Mouse (Mus musculus): Measurements from ENCODE around the gene Nat10. TPM values are rescaled to one million over a fixed set of nuclear protein-coding genes. Genes with fewer than 3 reads are reported as not detected.
A peak's percentile ranks its signal among the peaks of the same experiment; 100 is the strongest.

Nat10 gene
- polyA plus RNA-seq, 1 experiment from 2014 or later: 26.9 TPM

DNA sequence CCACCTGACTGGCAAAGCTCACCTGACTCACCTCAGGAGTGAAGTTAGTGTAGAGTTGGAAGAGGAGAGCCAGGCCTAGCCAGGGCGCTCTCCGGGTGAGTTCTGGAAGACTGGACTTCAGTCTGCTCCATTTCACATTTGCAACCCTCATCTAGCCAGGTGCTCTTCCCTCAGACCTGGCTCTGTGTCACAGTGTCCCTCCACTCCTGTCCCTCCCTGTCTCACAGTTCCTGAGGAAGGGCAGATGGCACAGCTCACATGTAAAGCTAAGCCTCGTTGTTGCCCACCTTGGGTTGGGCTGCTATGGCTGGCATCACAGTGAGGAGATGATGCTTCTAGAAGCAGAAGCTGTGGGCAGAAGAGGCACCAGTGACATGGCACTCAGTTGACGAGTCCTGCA is 55.2 kb downstream of the Nat10 start:
- Histone ChIP-seq H3K4me2 (ENCODE audit: low read length) (no peak overlapping the region), H3K4me3 (replicated peaks; ENCODE audit: low read length) (no peak overlapping the region), H3K27me3 (replicated peaks; ENCODE audit: control insufficient read depth, insufficient read depth, low read length) (no peaks in the 10 kb centered on the region), H3K4me1 (replicated peaks; ENCODE audit: control insufficient read depth, insufficient read depth, low read length) (peaks cover 10% of the 10 kb centered on the region), H3K27ac (ENCODE audit: low read length) (no peak overlapping the region), H3K9me3 (ENCODE audit: control insufficient read depth, low read length) (no peaks in the 10 kb centered on the region), H3K9ac (replicated peaks; ENCODE audit: low read depth, low read length) (no peak overlapping the region), H3K36me3 (ENCODE audit: control insufficient read depth, insufficient read depth) (no peaks in the 10 kb centered on the region)
- 0 out of 2 replicates have a peak, but pooled peaks have one; percentile 4 for ATAC-seq
- 75% methylated on average over 4 of the region's 4 CpGs for WGBS

- H3K36me3 ChIP-seq (ENCODE audit: control insufficient read depth, insufficient read depth): no peaks in the 10 kb centered on the region
- WGBS: 72% methylated on average over 4 of the region's 4 CpGs
- H3K9ac ChIP-seq (replicated peaks; ENCODE audit: low read depth, low read length): no peak overlapping the region
- no peak overlapping the region for H3K4me2 ChIP-seq (ENCODE audit: low read length)
- no peaks in the 10 kb centered on the region for H3K27me3 ChIP-seq (replicated peaks; ENCODE audit: control insufficient read depth, insufficient read depth, low read length)
- H3K27ac ChIP-seq (ENCODE audit: low read length): no peak overlapping the region
- no peaks in the 10 kb centered on the region for H3K9me3 ChIP-seq (ENCODE audit: control insufficient read depth, low read length)
- no peak overlapping the region for H3K4me3 ChIP-seq (replicated peaks; ENCODE audit: low read length)
- H3K4me1 ChIP-seq (replicated peaks; ENCODE audit: control insufficient read depth, insufficient read depth, low read length): peaks cover 10% of the 10 kb centered on the region
- no peak for ATAC-seq
Observed at GRCm38 (mm10) chr2:103703865-103704264, 57.2 kb downstream of the Nat10 start.

- no peak overlapping the region for H3K4me3 ChIP-seq (replicated peaks; ENCODE audit: low read length)
- H3K27me3 ChIP-seq (replicated peaks; ENCODE audit: control insufficient read depth, insufficient read depth, low read length): no peaks in the 10 kb centered on the region
- H3K36me3 ChIP-seq (ENCODE audit: control insufficient read depth, insufficient read depth): no peaks in the 10 kb centered on the region
- H3K27ac ChIP-seq (ENCODE audit: low read length): no peak overlapping the region
- no peak overlapping the region for H3K9ac ChIP-seq (replicated peaks; ENCODE audit: low read depth, low read length)
- H3K4me1 ChIP-seq (replicated peaks; ENCODE audit: control insufficient read depth, insufficient read depth, low read length): peaks cover 10% of the 10 kb centered on the region
- WGBS: 80% methylated on average over 10 of the region's 10 CpGs
- H3K9me3 ChIP-seq (ENCODE audit: control insufficient read depth, low read length): no peaks in the 10 kb centered on the region
- H3K4me2 ChIP-seq (ENCODE audit: low read length): no peak overlapping the region
- no peak for ATAC-seq
Observed at GRCm38 (mm10) chr2:103703336-103703735, 57.7 kb downstream of the Nat10 start.

DNA sequence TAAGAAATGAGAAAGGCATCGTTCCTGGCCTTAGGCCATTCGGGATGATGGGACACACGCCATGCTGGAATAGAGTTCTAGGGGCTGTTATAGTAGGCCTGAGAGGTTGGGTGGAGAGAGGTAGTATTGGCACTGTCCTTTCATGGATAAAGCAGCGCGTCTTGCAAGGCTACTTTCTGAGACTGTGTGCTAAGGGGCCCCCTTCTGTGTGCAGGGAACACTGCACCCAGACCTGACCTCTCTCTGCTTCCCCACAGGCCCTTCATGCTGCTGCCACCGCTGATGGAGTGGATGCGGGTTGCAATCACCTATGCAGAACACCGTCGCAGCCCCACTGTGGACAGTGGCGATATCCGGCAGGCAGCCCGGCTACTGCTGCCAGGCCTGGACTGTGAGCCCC is 60.6 kb downstream of the Nat10 start:
- H3K27me3 ChIP-seq (replicated peaks; ENCODE audit: control insufficient read depth, insufficient read depth, low read length): no peaks in the 10 kb centered on the region
- no peaks in the 10 kb centered on the region for H3K36me3 ChIP-seq (ENCODE audit: control insufficient read depth, insufficient read depth)
- H3K9me3 ChIP-seq (ENCODE audit: control insufficient read depth, low read length): no peaks in the 10 kb centered on the region
- no peaks in the 10 kb centered on the region for H3K4me1 ChIP-seq (replicated peaks; ENCODE audit: control insufficient read depth, insufficient read depth, low read length)
- ATAC-seq: no peak
- H3K4me3 ChIP-seq (replicated peaks; ENCODE audit: low read length): no peak overlapping the region
- 77% methylated on average over 12 of the region's 12 CpGs for WGBS
- H3K4me2 ChIP-seq (ENCODE audit: low read length): no peak overlapping the region
- no peak overlapping the region for H3K9ac ChIP-seq (replicated peaks; ENCODE audit: low read depth, low read length)
- H3K27ac ChIP-seq (ENCODE audit: low read length): no peak overlapping the region

GRCm38 (mm10) chr2:103696177-103696576 is 64.9 kb downstream of the Nat10 start:
- Histone ChIP-seq H3K4me2 (ENCODE audit: low read length) (no peak overlapping the region), H3K9me3 (ENCODE audit: control insufficient read depth, low read length) (no peaks in the 10 kb centered on the region), H3K9ac (replicated peaks; ENCODE audit: low read depth, low read length) (no peak overlapping the region), H3K36me3 (ENCODE audit: control insufficient read depth, insufficient read depth) (no peaks in the 10 kb centered on the region), H3K27me3 (replicated peaks; ENCODE audit: control insufficient read depth, insufficient read depth, low read length) (no peaks in the 10 kb centered on the region), H3K27ac (ENCODE audit: low read length) (no peak overlapping the region), H3K4me1 (replicated peaks; ENCODE audit: control insufficient read depth, insufficient read depth, low read length) (no peaks in the 10 kb centered on the region), H3K4me3 (replicated peaks; ENCODE audit: low read length) (no peak overlapping the region)
- WGBS: 65% methylated on average over 3 of the region's 3 CpGs
- no peak for ATAC-seq

- H3K36me3 ChIP-seq (ENCODE audit: control insufficient read depth, insufficient read depth): no peaks in the 10 kb centered on the region
- no peak overlapping the region for H3K9ac ChIP-seq (replicated peaks; ENCODE audit: low read depth, low read length)
- no peak overlapping the region for H3K4me2 ChIP-seq (ENCODE audit: low read length)
- no peaks in the 10 kb centered on the region for H3K27me3 ChIP-seq (replicated peaks; ENCODE audit: control insufficient read depth, insufficient read depth, low read length)
- 82% methylated on average over 4 of the region's 4 CpGs for WGBS
- H3K27ac ChIP-seq (ENCODE audit: low read length): no peak overlapping the region
- no peak for ATAC-seq
- peaks cover 9% of the 10 kb centered on the region for H3K4me1 ChIP-seq (replicated peaks; ENCODE audit: control insufficient read depth, insufficient read depth, low read length)
- no peak overlapping the region for H3K4me3 ChIP-seq (replicated peaks; ENCODE audit: low read length)
- H3K9me3 ChIP-seq (ENCODE audit: control insufficient read depth, low read length): no peaks in the 10 kb centered on the region
Observed at GRCm38 (mm10) chr2:103694777-103695563, 66.1 kb downstream of the Nat10 start.

GRCm38 (mm10) chr2:103692810-103693209 is 68.3 kb downstream of the Nat10 start:
- no peak for ATAC-seq
- H3K27me3 ChIP-seq (replicated peaks; ENCODE audit: control insufficient read depth, insufficient read depth, low read length): no peaks in the 10 kb centered on the region
- 83% methylated on average over 1 of the region's 1 CpGs for WGBS

DNA sequence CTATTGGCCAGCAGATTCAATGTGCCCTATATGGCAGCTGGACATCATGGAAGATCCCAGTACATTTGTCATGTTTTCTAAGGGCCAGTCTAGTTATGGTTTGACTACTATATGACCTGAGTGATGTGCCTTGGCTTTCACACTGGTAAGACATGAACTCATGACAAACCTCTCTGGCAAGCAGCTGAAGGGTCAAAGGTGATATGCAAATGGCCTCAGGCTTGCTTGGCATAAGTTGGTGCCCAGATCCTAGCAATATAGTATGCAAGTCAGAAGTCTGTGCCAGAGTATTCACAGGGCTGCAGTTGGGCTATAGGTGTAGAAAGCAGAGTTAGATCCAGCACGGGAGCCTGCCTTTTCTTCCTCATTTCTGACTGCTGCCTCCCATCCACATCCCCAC is 69.8 kb downstream of the Nat10 start:
- H3K27me3 ChIP-seq (replicated peaks; ENCODE audit: control insufficient read depth, insufficient read depth, low read length): no peaks in the 10 kb centered on the region
- H3K36me3 ChIP-seq (ENCODE audit: control insufficient read depth, insufficient read depth): no peaks in the 10 kb centered on the region
- H3K4me2 ChIP-seq (ENCODE audit: low read length): no peak overlapping the region
- H3K4me1 ChIP-seq (replicated peaks; ENCODE audit: control insufficient read depth, insufficient read depth, low read length): peaks cover 11% of the 10 kb centered on the region
- no peak overlapping the region for H3K9ac ChIP-seq (replicated peaks; ENCODE audit: low read depth, low read length)
- H3K9me3 ChIP-seq (ENCODE audit: control insufficient read depth, low read length): no peaks in the 10 kb centered on the region
- no peak for ATAC-seq
- WGBS: 73% methylated on average over 1 of the region's 1 CpGs
- no peak overlapping the region for H3K27ac ChIP-seq (ENCODE audit: low read length)
- no peak overlapping the region for H3K4me3 ChIP-seq (replicated peaks; ENCODE audit: low read length)

More at GRCm38 (mm10) chr2:103692810-103693209, 68.3 kb downstream of the Nat10 start:
- H3K27ac ChIP-seq (ENCODE audit: low read length): no peak overlapping the region
- H3K4me3 ChIP-seq (replicated peaks; ENCODE audit: low read length): no peak overlapping the region
- H3K9ac ChIP-seq (replicated peaks; ENCODE audit: low read depth, low read length): no peak overlapping the region
- peaks cover 11% of the 10 kb centered on the region for H3K4me1 ChIP-seq (replicated peaks; ENCODE audit: control insufficient read depth, insufficient read depth, low read length)
- H3K36me3 ChIP-seq (ENCODE audit: control insufficient read depth, insufficient read depth): no peaks in the 10 kb centered on the region
- H3K9me3 ChIP-seq (ENCODE audit: control insufficient read depth, low read length): no peaks in the 10 kb centered on the region
- no peak overlapping the region for H3K4me2 ChIP-seq (ENCODE audit: low read length)

DNA sequence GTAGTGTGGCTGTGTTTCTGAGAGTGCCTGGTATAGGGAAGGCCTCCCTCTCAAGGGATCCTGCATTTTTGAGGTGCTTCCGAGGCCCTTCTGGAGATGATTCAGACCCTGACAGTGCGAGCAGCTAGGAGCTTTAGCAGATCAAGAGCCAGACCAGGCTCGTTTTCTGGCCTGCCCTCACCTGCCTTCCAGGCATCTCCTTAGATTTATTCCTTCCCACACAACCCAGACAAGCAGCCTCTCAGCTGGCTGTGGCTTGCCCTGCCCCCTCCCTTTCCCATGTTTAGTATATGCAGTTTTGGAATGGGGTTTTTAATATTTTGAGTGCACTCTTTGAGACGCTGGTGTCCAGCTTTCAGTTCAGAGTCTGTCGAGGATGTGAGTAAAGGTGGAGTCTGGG is 70.2 kb downstream of the Nat10 start:
- Histone ChIP-seq H3K4me1 (replicated peaks; ENCODE audit: control insufficient read depth, insufficient read depth, low read length) (peaks cover 11% of the 10 kb centered on the region), H3K4me2 (ENCODE audit: low read length) (no peak overlapping the region), H3K9me3 (ENCODE audit: control insufficient read depth, low read length) (no peaks in the 10 kb centered on the region), H3K27me3 (replicated peaks; ENCODE audit: control insufficient read depth, insufficient read depth, low read length) (no peaks in the 10 kb centered on the region), H3K27ac (ENCODE audit: low read length) (peak overlapping the region; percentile 48), H3K36me3 (ENCODE audit: control insufficient read depth, insufficient read depth) (no peaks in the 10 kb centered on the region), H3K4me3 (replicated peaks; ENCODE audit: low read length) (no peak overlapping the region), H3K9ac (replicated peaks; ENCODE audit: low read depth, low read length) (0 out of 2 replicates have a peak overlapping the region, but pooled peaks have one; percentile 26)
- 40% methylated on average over 5 of the region's 5 CpGs for WGBS
- 0 out of 2 replicates have a peak, but pooled peaks have one; percentile 8 for ATAC-seq

Measured in forebrain, embryonic 16.5 days (tissue).